Mouse (Mus musculus): Measurements from ENCODE around the gene Drosha. TPM values are rescaled to one million over a fixed set of nuclear protein-coding genes. Genes with fewer than 3 reads are reported as not detected.
"Not testable (repeated sequence)": the region's sequence is repeated elsewhere in the genome, so short reads cannot be mapped to it uniquely, and the experiment has no call there.

Drosha gene
- total RNA-seq, 2 experiments from 2014 or later, result 35.8 to 39.0 TPM

DNA sequence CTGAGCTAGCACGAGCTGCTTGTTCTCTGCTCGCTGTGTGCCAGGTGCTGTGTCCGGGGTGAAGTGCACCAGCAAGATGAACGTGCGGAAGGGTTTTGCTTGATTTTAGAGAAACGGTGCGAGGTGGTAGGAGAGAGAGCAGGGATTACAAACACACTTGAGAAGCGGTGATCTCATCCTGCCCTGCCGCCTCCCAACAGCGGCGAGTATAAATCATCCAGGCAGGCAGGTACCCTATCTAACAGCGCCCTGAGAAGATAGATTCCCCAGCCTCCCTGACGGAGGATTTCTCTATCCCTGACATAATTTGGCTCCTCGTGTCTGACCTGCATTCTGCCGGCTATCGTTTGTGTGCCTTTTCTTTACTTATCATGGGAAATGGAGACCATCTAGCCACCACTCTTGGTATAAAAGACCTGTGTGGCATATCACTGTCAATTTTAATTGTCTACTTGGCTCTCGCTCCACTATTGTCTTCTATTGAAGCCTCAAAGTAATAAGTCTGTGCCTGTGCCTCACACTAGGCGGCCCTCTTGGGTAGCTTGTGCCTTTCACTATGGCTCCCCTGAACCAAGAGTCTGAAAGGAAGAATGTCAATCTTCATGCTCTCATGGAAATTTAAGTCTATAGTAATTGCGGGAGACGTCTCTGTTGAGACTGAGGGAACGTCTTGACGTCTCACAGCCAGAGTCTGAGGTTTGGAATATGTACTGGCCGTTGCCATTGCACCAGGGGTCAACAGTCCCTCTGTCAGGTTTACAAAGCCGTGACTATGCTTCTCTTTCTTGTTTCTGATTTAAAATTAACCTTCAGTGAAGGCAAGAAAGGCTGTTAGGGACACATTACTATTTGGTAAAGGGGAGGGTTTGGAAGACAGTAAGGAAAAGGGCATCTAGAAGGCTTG, 95.6 kb downstream of the Drosha start:
- no peak for DNase-seq
- intact Hi-C loops (cut with DNase I), result no loop called here

- DNase-seq, result no peak
- intact Hi-C loops (cut with DNase I), result no loop called here
Observed at GRCm38 (mm10) chr15:12921901-12922300, 97.3 kb downstream of the Drosha start.

- intact Hi-C loops (cut with DNase I), result no loop called here
Observed at GRCm38 (mm10) chr15:12923826-12924225, 99.2 kb downstream of the Drosha start.

GRCm38 (mm10) chr15:12931481-12931880, 106.9 kb downstream of the Drosha start:
- intact Hi-C loops (cut with DNase I), result no loop called here
- no peak for DNase-seq

More at GRCm38 (mm10) chr15:12923826-12924225, 99.2 kb downstream of the Drosha start:
- no peak for DNase-seq

GRCm38 (mm10) chr15:12936217-12936732, 111.7 kb downstream of the Drosha start:
- intact Hi-C loops (cut with DNase I), result no loop called here

GRCm38 (mm10) chr15:12937326-12937725, 112.7 kb downstream of the Drosha start:
- intact Hi-C loops (cut with DNase I); DNase-seq: not testable (repeated sequence)

More at GRCm38 (mm10) chr15:12936217-12936732, 111.7 kb downstream of the Drosha start:
- no peak for DNase-seq

DNA sequence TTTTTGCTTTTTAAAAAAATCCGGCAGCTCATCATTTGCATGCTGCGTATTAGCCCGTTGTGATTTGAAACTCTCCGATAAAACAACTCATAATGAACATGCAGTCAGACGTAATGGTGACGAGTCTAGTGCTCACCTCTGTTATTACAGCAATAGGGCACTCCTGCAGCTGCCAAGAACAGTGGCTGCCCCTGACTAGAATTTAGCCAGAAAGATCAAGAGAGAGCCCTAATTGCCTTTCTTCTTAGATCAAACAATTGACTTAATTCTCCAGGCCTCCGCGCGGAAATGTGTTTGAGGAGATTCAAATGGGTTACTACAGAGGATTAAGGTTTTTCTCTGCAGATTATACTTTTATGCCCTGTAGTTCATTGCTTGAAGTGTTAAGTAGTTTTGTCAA, 116.5 kb downstream of the Drosha start:
- intact Hi-C loops (cut with DNase I), result no loop called here

GRCm38 (mm10) chr15:12941651-12942180, 117.1 kb downstream of the Drosha start:
- DNase-seq, result no peak
- intact Hi-C loops (cut with DNase I), result no loop called here

More for the DNA sequence above, 116.5 kb downstream of the Drosha start:
- DNase-seq, result no peak

- DNase-seq, result no peak
- intact Hi-C loops (cut with DNase I), result no loop called here
Observed at GRCm38 (mm10) chr15:12942424-12942823, 117.8 kb downstream of the Drosha start.

- intact Hi-C loops (cut with DNase I), result no loop called here
Observed at GRCm38 (mm10) chr15:12958051-12958450, 133.4 kb downstream of the Drosha start.

DNA sequence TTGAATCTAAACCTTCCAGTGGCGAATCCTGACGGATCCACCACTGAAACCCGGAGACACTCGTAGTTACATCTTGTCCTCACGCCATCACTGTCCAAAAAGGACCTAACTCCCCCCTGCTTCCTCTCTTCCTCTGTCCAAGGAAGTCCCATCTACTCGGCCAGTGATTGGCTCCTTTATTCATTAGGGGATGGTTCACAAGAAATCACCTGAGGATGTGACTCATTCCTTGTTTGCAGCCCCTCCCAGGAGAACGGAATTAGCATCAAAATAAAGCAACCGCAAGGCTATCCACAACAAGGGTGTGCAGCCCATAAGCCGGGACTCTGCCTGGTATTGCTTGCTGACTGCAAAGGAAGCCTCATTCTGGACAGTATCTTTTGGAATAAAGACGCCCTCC, 137.6 kb downstream of the Drosha start:
- no peak for DNase-seq
- intact Hi-C loops (cut with DNase I), result no loop called here

More at GRCm38 (mm10) chr15:12958051-12958450, 133.4 kb downstream of the Drosha start:
- no peak for DNase-seq

DNA sequence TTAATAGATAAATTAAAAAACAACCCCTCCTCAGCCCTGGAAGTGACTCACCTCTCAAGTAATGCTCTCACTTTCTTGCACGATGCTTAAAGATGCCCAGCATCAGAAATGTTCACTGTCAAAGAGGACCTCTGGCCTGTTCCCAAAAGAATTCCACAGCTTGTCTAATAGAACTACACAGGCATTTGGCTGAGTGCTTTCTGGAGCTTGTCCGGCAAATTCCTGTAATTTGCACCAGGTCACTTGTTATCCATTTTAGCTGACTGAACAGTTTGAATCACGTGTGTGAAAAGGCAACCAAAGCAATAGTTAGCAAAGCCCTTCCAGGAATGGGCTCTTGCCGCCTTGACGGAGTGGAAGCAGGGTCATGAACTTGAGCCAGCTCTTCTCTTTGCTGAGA, 140.6 kb downstream of the Drosha start:
- intact Hi-C loops (cut with DNase I), result no loop called here
- DNase-seq, result no peak

DNA sequence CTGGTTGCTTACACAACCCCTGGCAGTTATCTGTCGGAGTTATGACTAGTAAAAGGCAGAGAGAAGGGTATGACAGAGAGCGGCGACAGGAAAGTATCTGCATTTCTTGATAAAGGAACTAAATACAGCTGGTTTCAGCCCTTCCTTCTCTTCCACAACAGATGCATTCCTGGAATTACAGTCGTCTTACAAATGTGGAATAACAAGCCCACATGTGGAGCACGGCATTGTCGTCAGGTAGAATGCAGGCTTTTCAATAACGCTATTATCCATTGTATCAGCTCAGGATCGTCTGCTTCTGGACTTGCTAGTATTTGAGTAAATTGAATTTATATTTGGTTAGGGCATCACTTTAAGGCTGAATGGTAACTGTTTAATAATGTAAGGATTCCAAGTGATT, 144.2 kb downstream of the Drosha start:
- intact Hi-C loops (cut with DNase I), result no loop called here
- no peak for DNase-seq

- intact Hi-C loops (cut with DNase I), result no loop called here
- no peak for DNase-seq
Observed at GRCm38 (mm10) chr15:12972441-12972840, 147.8 kb downstream of the Drosha start.

Small RNAs within 50 kb of the gene (microRNA-seq; reads per million reads assigned to microRNA genes)
- 0 reads per million in 2 experiments for gene Gm47288 (ENCODE audit: borderline number of aligned reads in 2 of 2)

Other genes with a start within 250 kb of the Drosha start
- 100 to 1,000 TPM in 1 of 2 experiments, 10 to 100 TPM in 1; 86.3 to 104 TPM for gene Pdzd2, start 84.9 kb upstream of the Drosha start, total RNA-seq (2021)
- 10 to 100 TPM; 12.5 to 13.7 TPM for gene 6030458C11Rik, start 166 bp upstream of the Drosha start, total RNA-seq (2021)